Mouse (Mus musculus) neural tube, embryonic 11.5 days (tissue): Measurements from ENCODE around the gene Dpm2. TPM values are rescaled to one million over a fixed set of nuclear protein-coding genes. Genes with fewer than 3 reads are reported as not detected.

Experiments used
- ATAC-seq: fragments of 200-750 bp; cut with Nextera tagmentation; 2 replicates; pipeline ENCODE4 v1.8.0; 2017; ENCODE audit warnings: moderate number of reproducible peaks, mild to moderate bottlenecking, moderate TSS enrichment, moderate library complexity; ENCODE audit not compliant: insufficient read depth, low FRiP score, low TSS enrichment
- DNase-seq: peaks from one replicate; pipeline ENCODE4 v3.0.0-alpha.2; 2015; ENCODE audit warnings: low spot score
- H3K27ac ChIP-seq: fragments of 300-500 bp; sonication (generic); 2 replicates; pipeline ENCODE4 v1.5.1; 2014; ENCODE audit warnings: low read depth, mild to moderate bottlenecking, low read length
- H3K27me3 ChIP-seq: fragments of 300-500 bp; sonication (generic); 2 replicates; pipeline ENCODE4 v1.6.1; 2014; ENCODE audit warnings: mild to moderate bottlenecking, low read length, mixed read lengths; ENCODE audit not compliant: control insufficient read depth, insufficient read depth
- H3K36me3 ChIP-seq: fragments of 300-500 bp; sonication (generic); 2 replicates; pipeline ENCODE4 v1.6.1; 2014; ENCODE audit warnings: mild to moderate bottlenecking, low read length, moderate library complexity, mixed read lengths; ENCODE audit not compliant: control insufficient read depth, insufficient read depth
- H3K4me1 ChIP-seq: fragments of 300-500 bp; sonication (generic); 2 replicates; pipeline ENCODE4 v1.6.1; 2014; ENCODE audit warnings: low read length, mixed read lengths; ENCODE audit not compliant: control insufficient read depth, insufficient read depth
- H3K4me2 ChIP-seq: fragments of 300-500 bp; sonication (generic); 2 replicates; pipeline ENCODE4 v1.6.1; 2014; ENCODE audit warnings: low read depth, mild to moderate bottlenecking, moderate library complexity
- H3K4me3 ChIP-seq: fragments of 300-500 bp; sonication (generic); 2 replicates; pipeline ENCODE4 v1.5.1; 2014; ENCODE audit warnings: low read depth, low read length
- H3K9ac ChIP-seq: fragments of 300-500 bp; sonication (generic); 2 replicates; pipeline ENCODE4 v1.6.1; 2014; ENCODE audit warnings: mild to moderate bottlenecking, low read length
- H3K9me3 ChIP-seq: fragments of 300-500 bp; sonication (generic); 2 replicates; pipeline ENCODE4 v1.6.1; 2016; ENCODE audit warnings: low read length; ENCODE audit not compliant: control insufficient read depth
- WGBS: fragments of 180-500 bp; shearing (Covaris S2); extraction: QIAGEN DNeasy Blood & Tissue Kit; methylation state at CpG from one replicate; pipeline ENCODE4 v1.1.7; 2014; 5-methylcytosine and 5-hydroxymethylcytosine counted together
- polyA plus RNA-seq: library from polyadenylated mRNA; unstranded; fragments of >200 nt; fragmentation: Nextera tagmentation; extraction: Ambion mirVana; gene quantifications from 2 replicates; pipeline ENCODE4 v1.2.1, GENCODE M21; 2014

The Dpm2 gene
- polyA plus RNA-seq, 1 experiment from 2014 or later, result 111 TPM

GRCm38 (mm10) chr2:32534733-32535471 is 35.8 kb upstream of the Dpm2 start, which contains the start of gene Fam102a:
Fam102a (plus strand) TSS chr2:32535332.
- Histone ChIP-seq H3K4me2 (peak within 1 kb of the TSS; percentile 84), H3K27me3 (no peaks in the 10 kb centered on the region), H3K27ac (peak within 1 kb of the TSS; percentile 86), H3K9ac (peak within 1 kb of the TSS; percentile 86), H3K4me1 (peaks cover 47% of the 10 kb centered on the region), H3K36me3 (no peaks in the 10 kb centered on the region), H3K9me3 (no peaks in the 10 kb centered on the region), H3K4me3 (peak within 1 kb of the TSS; percentile 86)
- ATAC-seq (peak; percentile 92), DNase-seq (peak; percentile 99)
- WGBS, result under 1% methylated on average over 61 of the region's 67 CpGs

DNA sequence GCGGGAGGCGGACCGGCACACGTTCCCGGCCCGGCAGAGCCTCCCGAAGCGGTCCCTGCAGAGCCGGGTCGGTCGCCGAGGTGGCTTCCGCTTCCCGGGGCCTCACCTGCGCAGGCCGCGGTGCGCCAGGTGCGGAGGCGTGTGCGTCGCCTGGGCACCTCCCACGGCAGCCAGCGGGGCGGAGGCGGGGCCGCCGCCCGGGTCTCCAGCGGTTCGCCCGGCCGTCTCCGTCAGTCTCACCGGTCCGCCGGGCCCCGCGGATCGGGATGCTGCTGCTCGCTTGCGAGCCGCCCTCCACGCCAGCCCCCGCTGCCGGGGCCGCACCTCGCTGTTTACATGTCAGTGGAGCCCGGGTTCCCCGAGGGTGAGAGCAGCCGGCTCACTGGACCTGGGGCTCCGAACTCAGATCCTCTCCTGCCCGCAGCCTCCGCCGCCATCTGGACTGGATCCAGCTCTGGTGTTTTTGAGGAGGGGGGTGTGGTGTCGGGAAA is 35.1 kb upstream of the Dpm2 start:
- Histone ChIP-seq H3K27me3 (no peaks in the 10 kb centered on the region), H3K27ac (peak overlapping the region; percentile 81), H3K4me2 (peak overlapping the region; percentile 84), H3K9ac (peak overlapping the region; percentile 86), H3K4me1 (peaks cover 50% of the 10 kb centered on the region), H3K9me3 (no peaks in the 10 kb centered on the region), H3K36me3 (no peaks in the 10 kb centered on the region), H3K4me3 (peak overlapping the region; percentile 86)
- ATAC-seq (peak; percentile 11; the same call in 1 of the 2 replicates), DNase-seq (no peak)
- under 1% methylated on average over 53 of the region's 56 CpGs for WGBS

DNA sequence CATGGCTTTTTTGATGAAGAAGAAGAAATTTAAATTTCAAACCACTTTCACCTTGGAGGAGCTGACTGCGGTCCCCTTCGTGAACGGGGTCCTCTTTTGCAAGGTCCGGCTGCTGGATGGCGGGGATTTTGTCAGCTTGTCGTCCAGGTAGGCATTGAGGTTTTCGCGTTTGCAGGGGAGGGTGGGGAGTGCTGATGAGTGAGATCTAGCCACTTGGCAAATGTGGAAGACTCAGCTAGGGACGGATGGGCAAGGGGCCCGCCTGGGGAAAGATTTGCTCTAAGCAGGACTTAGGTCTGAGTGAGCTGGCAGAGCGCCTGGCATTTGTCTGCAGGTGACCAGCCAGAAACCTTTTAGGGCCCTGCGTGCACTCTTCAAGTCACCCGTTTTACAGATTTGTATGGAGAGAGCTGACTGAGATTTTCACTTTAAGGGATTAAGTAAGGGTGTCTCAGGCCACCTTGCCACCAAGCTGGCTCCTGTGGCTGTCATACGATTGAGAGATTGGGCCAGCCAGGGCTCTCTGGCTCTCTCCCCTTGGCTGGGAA is 34.5 kb upstream of the Dpm2 start:
- H3K27ac ChIP-seq, result 0 out of 2 replicates have a peak overlapping the region, but pooled peaks have one; percentile 27
- no peaks in the 10 kb centered on the region for H3K36me3 ChIP-seq
- peaks cover 50% of the 10 kb centered on the region for H3K4me1 ChIP-seq
- peak overlapping the region; percentile 86 for H3K4me3 ChIP-seq
- ATAC-seq (no peak), DNase-seq (peak; percentile 33)
- no peaks in the 10 kb centered on the region for H3K9me3 ChIP-seq
- H3K9ac ChIP-seq, result peak overlapping the region; percentile 86
- peak overlapping the region; percentile 84 for H3K4me2 ChIP-seq
- no peaks in the 10 kb centered on the region for H3K27me3 ChIP-seq
- WGBS, result 1% methylated on average over 14 of the region's 14 CpGs

DNA sequence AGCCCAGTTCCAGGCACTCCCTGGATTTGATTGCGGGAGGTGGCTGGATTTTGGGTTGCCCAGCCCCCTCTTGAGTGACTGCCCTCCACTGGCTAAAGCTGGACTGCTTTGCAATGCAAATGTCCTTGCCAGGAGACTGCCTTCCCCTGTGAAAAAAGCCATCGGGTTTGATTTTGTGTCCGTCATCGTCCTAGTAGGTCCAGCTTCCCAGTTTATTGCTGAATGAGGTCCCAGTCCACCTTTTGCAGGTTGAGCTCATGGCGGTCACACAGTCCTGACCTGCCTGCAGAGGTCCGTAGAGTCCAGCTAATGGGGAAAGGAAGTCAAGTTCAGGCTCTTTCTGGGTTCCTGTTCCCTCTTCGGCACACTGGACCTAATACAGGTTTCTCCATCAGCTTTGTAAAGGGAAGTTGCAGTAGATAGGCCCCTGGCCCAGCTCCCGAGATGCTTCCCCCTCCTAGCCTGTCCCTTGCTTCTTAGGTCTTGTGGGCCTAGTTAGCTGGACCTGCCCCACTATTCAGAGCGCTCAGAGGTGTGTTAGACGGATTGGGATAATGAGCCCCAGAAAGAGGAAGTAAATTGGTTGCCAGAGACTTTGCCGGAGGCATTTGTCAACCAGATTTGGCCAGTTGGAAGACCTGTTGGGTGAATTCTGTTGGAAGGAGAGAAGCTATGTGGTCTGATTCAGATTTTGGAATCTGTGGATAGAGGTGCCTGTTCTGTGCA is 33.9 kb upstream of the Dpm2 start:
- Histone ChIP-seq H3K36me3 (no peaks in the 10 kb centered on the region), H3K27me3 (no peaks in the 10 kb centered on the region), H3K9me3 (no peaks in the 10 kb centered on the region), H3K4me1 (peaks cover 50% of the 10 kb centered on the region), H3K4me3 (peak overlapping the region; percentile 86), H3K27ac (0 out of 2 replicates have a peak overlapping the region, but pooled peaks have one; percentile 27), H3K4me2 (peak overlapping the region; percentile 84), H3K9ac (peak overlapping the region; percentile 86)
- ATAC-seq, result no peak; the same call in 1 of the 2 replicates
- peak; percentile 64 for DNase-seq
- 8% methylated on average over 11 of the region's 11 CpGs for WGBS

- DNase-seq, result no peak
- Histone ChIP-seq H3K4me1 (peaks cover 50% of the 10 kb centered on the region), H3K36me3 (no peaks in the 10 kb centered on the region), H3K4me3 (peak overlapping the region; percentile 86), H3K4me2 (peak overlapping the region; percentile 84), H3K27me3 (no peaks in the 10 kb centered on the region), H3K9ac (peak overlapping the region; percentile 86), H3K9me3 (no peaks in the 10 kb centered on the region), H3K27ac (no peak overlapping the region)
- ATAC-seq, result no peak
- WGBS, result 19% methylated on average over 9 of the region's 9 CpGs
Measured at GRCm38 (mm10) chr2:32537360-32537905, 33.2 kb upstream of the Dpm2 start.

GRCm38 (mm10) chr2:32537941-32538340 is 32.7 kb upstream of the Dpm2 start:
- Histone ChIP-seq H3K4me2 (peak overlapping the region; percentile 84), H3K36me3 (no peaks in the 10 kb centered on the region), H3K27ac (no peak overlapping the region), H3K4me3 (peak overlapping the region; percentile 86; the same call in 1 of the 2 replicates), H3K4me1 (peaks cover 50% of the 10 kb centered on the region), H3K9me3 (no peaks in the 10 kb centered on the region), H3K27me3 (no peaks in the 10 kb centered on the region), H3K9ac (no peak overlapping the region)
- WGBS, result 88% methylated on average over 5 of the region's 5 CpGs
- DNase-seq (no peak), ATAC-seq (no peak)

GRCm38 (mm10) chr2:32538461-32538860 is 32.2 kb upstream of the Dpm2 start:
- Histone ChIP-seq H3K4me3 (no peak overlapping the region), H3K27ac (no peak overlapping the region), H3K4me1 (peaks cover 50% of the 10 kb centered on the region), H3K4me2 (peak overlapping the region; percentile 84), H3K9ac (no peak overlapping the region), H3K27me3 (no peaks in the 10 kb centered on the region), H3K36me3 (no peaks in the 10 kb centered on the region), H3K9me3 (no peaks in the 10 kb centered on the region)
- DNase-seq, result no peak
- no peak for ATAC-seq
- 76% methylated on average over 4 of the region's 4 CpGs for WGBS

- ATAC-seq (no peak), DNase-seq (no peak)
- Histone ChIP-seq H3K9ac (no peak overlapping the region), H3K9me3 (no peaks in the 10 kb centered on the region), H3K4me3 (no peak overlapping the region), H3K27me3 (no peaks in the 10 kb centered on the region), H3K4me1 (peaks cover 41% of the 10 kb centered on the region), H3K4me2 (no peak overlapping the region; the same call in 1 of the 2 replicates), H3K27ac (no peak overlapping the region), H3K36me3 (no peaks in the 10 kb centered on the region)
- WGBS, result 83% methylated on average over 14 of the region's 14 CpGs
Measured at GRCm38 (mm10) chr2:32539452-32539981, 31.1 kb upstream of the Dpm2 start.
